In the genomic region with DNA sequence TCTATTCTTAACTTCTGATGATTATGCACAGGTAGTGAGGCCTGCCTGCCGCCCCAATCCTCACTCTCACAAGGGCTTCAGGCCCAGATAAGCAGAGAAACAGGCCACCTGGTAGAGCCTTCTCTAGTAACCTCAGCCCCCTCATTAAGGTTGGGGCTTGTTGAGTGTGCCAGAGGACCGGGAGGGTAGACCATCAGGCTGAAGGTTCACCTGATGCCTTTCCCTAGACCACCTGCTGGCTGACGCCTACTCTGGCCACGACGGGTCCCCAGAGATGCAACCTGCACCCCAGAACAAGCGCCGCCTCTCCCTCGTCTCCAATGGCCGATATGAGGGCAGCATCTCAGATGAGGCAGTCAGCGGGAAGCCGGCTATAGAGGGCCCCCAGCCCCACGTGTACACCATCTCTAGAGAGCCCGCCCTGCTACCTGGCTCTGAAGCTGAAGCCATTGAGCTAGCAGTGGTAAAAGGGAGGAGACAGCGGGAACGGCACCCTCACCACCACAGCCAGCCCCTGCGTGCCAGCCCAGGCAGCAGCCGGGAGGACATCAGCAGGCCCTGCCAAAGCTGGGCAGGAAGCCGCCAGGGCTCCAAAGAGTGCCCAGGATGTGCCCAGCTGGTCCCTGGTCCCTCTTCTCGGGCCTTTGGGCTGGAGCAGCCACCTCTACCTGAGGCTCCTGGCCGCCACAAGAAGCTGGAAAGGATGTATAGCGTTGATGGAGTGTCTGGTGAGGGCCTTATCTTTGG, we compare ENCODE assay signal across 9 mouse cellular contexts. TPM values are rescaled to one million over a fixed set of nuclear protein-coding genes. Genes with fewer than 3 reads are reported as not detected.
DNase-seq lines count a peak whose midpoint lies in the region; ATAC-seq lines count a peak whose summit lies in the region.
"Had no signal": no experiment of that assay in that cellular context is flagged by ENCODE, and none has a peak within 500 bp of the region (broad histone marks: within the 10 kb centered on the region; RNA-seq: fewer than 3 reads in every experiment).

No protein-coding gene starts in this region.

- H3K27me3 ChIP-seq in kidney, embryonic 16.5 days (ENCODE audit: insufficient read depth, low read length): no peaks in the 10 kb centered on the region
- H3K27me3 ChIP-seq in embryonic facial prominence, embryonic 11.5 days (ENCODE audit: control insufficient read depth, insufficient read depth, low read length): no peaks in the 10 kb centered on the region
- no peaks in the 10 kb centered on the region for H3K27me3 ChIP-seq in hindbrain, embryonic 12.5 days
- H3K27me3 ChIP-seq in midbrain, embryonic 13.5 days: no peaks in the 10 kb centered on the region

- H3K9ac ChIP-seq in kidney, embryonic 16.5 days (replicated peaks; ENCODE audit: low read length): peak overlapping the region; percentile 81
- H3K9ac ChIP-seq in embryonic facial prominence, embryonic 11.5 days (replicated peaks; ENCODE audit: low read length): no peak overlapping the region; the same call in 1 of the 2 replicates
- H3K9ac ChIP-seq in hindbrain, embryonic 12.5 days: peak overlapping the region; percentile 86
- peak overlapping the region; percentile 87 for H3K9ac ChIP-seq in midbrain, embryonic 13.5 days (replicated peaks)

- intact Hi-C loops in gastrocnemius, postnatal 14 days (cut with DNase I; ENCODE audit: low total_unique reads): no loop called here

- peak overlapping the region; percentile 67 for H3K4me3 ChIP-seq in kidney, embryonic 16.5 days (ENCODE audit: low read length)
- H3K4me3 ChIP-seq in embryonic facial prominence, embryonic 11.5 days (ENCODE audit: low read depth, low read length): peak overlapping the region; percentile 81
- peak overlapping the region; percentile 82 for H3K4me3 ChIP-seq in hindbrain, embryonic 12.5 days
- H3K4me3 ChIP-seq in midbrain, embryonic 13.5 days (replicated peaks): peak overlapping the region; percentile 77

- H3K4me1 ChIP-seq in kidney, embryonic 16.5 days (ENCODE audit: insufficient read depth, low read length): peaks cover 10% of the 10 kb centered on the region
- peaks cover 4% of the 10 kb centered on the region; the same call in 1 of the 2 replicates for H3K4me1 ChIP-seq in embryonic facial prominence, embryonic 11.5 days (ENCODE audit: control insufficient read depth, insufficient read depth, low read length)
- peaks cover 14% of the 10 kb centered on the region for H3K4me1 ChIP-seq in hindbrain, embryonic 12.5 days
- H3K4me1 ChIP-seq in midbrain, embryonic 13.5 days (replicated peaks): peaks cover 17% of the 10 kb centered on the region

- H3K9me3 ChIP-seq in kidney, embryonic 16.5 days (ENCODE audit: low read length): no peaks in the 10 kb centered on the region
- H3K9me3 ChIP-seq in embryonic facial prominence, embryonic 11.5 days (replicated peaks; ENCODE audit: control insufficient read depth, low read length): no peaks in the 10 kb centered on the region
- no peaks in the 10 kb centered on the region for H3K9me3 ChIP-seq in hindbrain, embryonic 12.5 days (replicated peaks)
- H3K9me3 ChIP-seq in midbrain, embryonic 13.5 days: no peaks in the 10 kb centered on the region

- WGBS in kidney, embryonic 16.5 days: 93% methylated on average over 21 of the region's 21 CpGs
- WGBS in embryonic facial prominence, embryonic 11.5 days: 91% methylated on average over 21 of the region's 21 CpGs
- 89% methylated on average over 21 of the region's 21 CpGs for WGBS in hindbrain, embryonic 12.5 days
- 91% methylated on average over 21 of the region's 21 CpGs for WGBS in midbrain, embryonic 13.5 days

- no peak for DNase-seq in kidney, postnatal 36 days
- no peak for DNase-seq in embryonic facial prominence, embryonic 11.5 days (ENCODE audit: low spot score)
- DNase-seq in thymus, postnatal 10 days (ENCODE audit: low spot score in 2 of 2): no peak
- DNase-seq in gastrocnemius, postnatal 14 days: no peak
- no peak for DNase-seq in kidney, postnatal 14 days

- H3K27ac ChIP-seq in kidney, embryonic 16.5 days (ENCODE audit: low read length): no peak overlapping the region
- H3K27ac ChIP-seq in embryonic facial prominence, embryonic 11.5 days (replicated peaks; ENCODE audit: low read depth, low read length): no peak overlapping the region
- H3K27ac ChIP-seq in hindbrain, embryonic 12.5 days: no peak overlapping the region
- no peak overlapping the region for H3K27ac ChIP-seq in midbrain, embryonic 13.5 days
- H3K27ac ChIP-seq: macrophage had no signal

- H3K36me3 ChIP-seq in kidney, embryonic 16.5 days (ENCODE audit: insufficient read depth, low read length): peaks cover 18% of the 10 kb centered on the region
- no peaks in the 10 kb centered on the region for H3K36me3 ChIP-seq in embryonic facial prominence, embryonic 11.5 days (replicated peaks; ENCODE audit: control insufficient read depth, insufficient read depth, low read depth, low read length)
- peaks cover 39% of the 10 kb centered on the region for H3K36me3 ChIP-seq in hindbrain, embryonic 12.5 days
- H3K36me3 ChIP-seq in midbrain, embryonic 13.5 days: peaks cover 41% of the 10 kb centered on the region

- ATAC-seq in kidney, embryonic 16.5 days (ENCODE audit: low FRiP score, low TSS enrichment): no peak
- ATAC-seq in embryonic facial prominence, embryonic 11.5 days (replicated peaks; ENCODE audit: insufficient number of reproducible peaks, low FRiP score, low TSS enrichment, low read depth): no peak
- ATAC-seq in hindbrain, embryonic 12.5 days (ENCODE audit: low FRiP score): 0 out of 2 replicates have a peak, but pooled peaks have one; percentile 3
- ATAC-seq in midbrain, embryonic 13.5 days: peak; percentile 2; the same call in 1 of the 2 replicates

- H3K4me2 ChIP-seq in kidney, embryonic 16.5 days (replicated peaks; ENCODE audit: low read depth, low read length): peak overlapping the region; percentile 79
- peak overlapping the region; percentile 82 for H3K4me2 ChIP-seq in embryonic facial prominence, embryonic 11.5 days (ENCODE audit: low read depth, low read length)
- peak overlapping the region; percentile 90 for H3K4me2 ChIP-seq in hindbrain, embryonic 12.5 days (replicated peaks)
- H3K4me2 ChIP-seq in midbrain, embryonic 13.5 days (replicated peaks): peak overlapping the region; percentile 86

RNA-seq across cellular contexts. Expression of a gene that starts 1.4 kb away (rescaled TPM):
- polyA plus RNA-seq in kidney, embryonic 16.5 days (2015; fragmentation: Nextera tagmentation; extraction: Ambion mirVana): 101 and 103 TPM in 2 replicates
- 29.5 and 36.2 TPM in 2 replicates for polyA plus RNA-seq in embryonic facial prominence, embryonic 11.5 days (2014; fragmentation: Nextera tagmentation; extraction: Ambion mirVana)
- 108 and 115 TPM in 2 replicates for polyA plus RNA-seq in hindbrain, embryonic 12.5 days (2016; fragmentation: Nextera tagmentation; extraction: Ambion mirVana)
- polyA plus RNA-seq in midbrain, embryonic 13.5 days (2015; fragmentation: Nextera tagmentation; extraction: Ambion mirVana): 110 and 115 TPM in 2 replicates
- 10 to 100 TPM; 16.7 to 19.5 TPM for total RNA-seq in gastrocnemius, postnatal 14 days (2021)

RNA-seq across cellular contexts. Expression of a gene that starts 24.5 kb away (rescaled TPM):
- polyA plus RNA-seq in kidney, embryonic 16.5 days (2015; fragmentation: Nextera tagmentation; extraction: Ambion mirVana): 8.6 and 10.0 TPM in 2 replicates
- polyA plus RNA-seq in embryonic facial prominence, embryonic 11.5 days (2014; fragmentation: Nextera tagmentation; extraction: Ambion mirVana): not detected in 2 replicates
- polyA plus RNA-seq in hindbrain, embryonic 12.5 days (2016; fragmentation: Nextera tagmentation; extraction: Ambion mirVana): not detected in 2 replicates
- polyA plus RNA-seq in midbrain, embryonic 13.5 days (2015; fragmentation: Nextera tagmentation; extraction: Ambion mirVana): not detected in 2 replicates
- total RNA-seq in gastrocnemius, postnatal 14 days (2021): not detected
- polyA plus RNA-seq: macrophage had no signal

RNA-seq across cellular contexts. Expression of a gene that starts 39.4 kb away (rescaled TPM):
- polyA plus RNA-seq in kidney, embryonic 16.5 days (2015; fragmentation: Nextera tagmentation; extraction: Ambion mirVana): 0.39 and 0.65 TPM in 2 replicates
- polyA plus RNA-seq in embryonic facial prominence, embryonic 11.5 days (2014; fragmentation: Nextera tagmentation; extraction: Ambion mirVana): 0.13 TPM in 1 of 2 replicates, not detected in the other
- 0.14 and 0.22 TPM in 2 replicates for polyA plus RNA-seq in hindbrain, embryonic 12.5 days (2016; fragmentation: Nextera tagmentation; extraction: Ambion mirVana)
- 0.16 TPM in 1 of 2 replicates, not detected in the other for polyA plus RNA-seq in midbrain, embryonic 13.5 days (2015; fragmentation: Nextera tagmentation; extraction: Ambion mirVana)
- not detected for total RNA-seq in gastrocnemius, postnatal 14 days (2021)
- polyA plus RNA-seq: macrophage had no signal

Comparison
In these comparisons a context has a peak if more than half of its experiments do, and no peak if none do; other contexts are left out.
1. ATAC-seq: peak in hindbrain, embryonic 12.5 days (single experiment) and midbrain, embryonic 13.5 days (single experiment); none in kidney, embryonic 16.5 days (single experiment) and embryonic facial prominence, embryonic 11.5 days (single experiment).
2. Peak in every context shown above with its lines, with median percentiles within 50 percentile points of each other: H3K4me2 ChIP-seq and H3K4me3 ChIP-seq.